Mouse (Mus musculus) urinary bladder, postnatal 36 days (tissue): ENCODE results near the gene Triobp.
"Not testable (repeated sequence)": the region's sequence is repeated elsewhere in the genome, so short reads cannot be mapped to it uniquely, and the experiment has no call there.

Source experiments
- DNase-seq, 2 experiments: peaks; one replicate each; pipeline ENCODE4 v3.0.0; 2022; ENCODE audit warnings: low spot score in 2 of 2, mixed read lengths in 1 of 2

Gene Triobp

DNA sequence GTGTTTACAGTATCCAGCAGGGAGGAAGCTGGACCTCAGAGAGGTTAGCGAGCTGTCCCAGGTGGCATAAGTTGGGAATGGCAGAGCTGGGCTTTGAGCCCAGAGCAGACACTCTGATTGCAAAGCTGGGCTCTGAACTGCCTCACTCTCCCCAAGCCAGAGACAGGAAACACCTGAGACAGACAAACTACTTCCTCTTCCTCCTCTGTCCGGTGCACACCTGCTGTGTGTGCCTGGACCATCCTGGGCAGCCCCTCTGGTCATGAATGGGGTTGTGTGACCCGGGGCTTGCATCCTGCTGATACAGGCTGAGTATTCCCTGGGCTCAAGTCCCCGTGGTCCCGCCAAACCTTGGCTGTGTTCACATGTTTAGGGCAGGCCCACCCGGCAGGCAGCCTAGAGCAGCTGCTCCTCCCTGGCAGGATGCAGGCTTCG lies 52.9 kb downstream of the Triobp start:
- DNase-seq, result no peak

GRCm38 (mm10) chr15:79001559-79001958 lies 54.0 kb downstream of the Triobp start:
- DNase-seq, result no peak

DNA sequence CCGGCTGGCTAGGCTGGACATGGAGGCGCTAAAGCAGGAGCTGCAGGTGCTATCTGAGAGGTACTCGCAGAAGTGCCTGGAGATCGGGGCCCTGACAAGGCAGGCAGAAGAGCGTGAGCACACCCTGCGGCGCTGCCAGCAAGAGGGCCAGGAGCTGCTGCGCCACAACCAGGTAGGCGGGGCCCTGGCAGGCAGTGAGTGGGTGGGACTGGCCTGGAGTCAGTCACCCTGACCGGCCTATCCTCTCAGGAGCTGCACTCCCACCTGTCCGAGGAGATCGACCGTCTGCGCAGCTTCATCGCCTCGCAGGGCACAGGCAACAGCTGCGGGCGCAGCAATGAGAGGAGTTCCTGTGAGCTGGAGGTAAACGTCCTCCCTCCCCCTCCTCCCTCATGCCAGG lies 54.5 kb downstream of the Triobp start:
- no peak for DNase-seq

DNA sequence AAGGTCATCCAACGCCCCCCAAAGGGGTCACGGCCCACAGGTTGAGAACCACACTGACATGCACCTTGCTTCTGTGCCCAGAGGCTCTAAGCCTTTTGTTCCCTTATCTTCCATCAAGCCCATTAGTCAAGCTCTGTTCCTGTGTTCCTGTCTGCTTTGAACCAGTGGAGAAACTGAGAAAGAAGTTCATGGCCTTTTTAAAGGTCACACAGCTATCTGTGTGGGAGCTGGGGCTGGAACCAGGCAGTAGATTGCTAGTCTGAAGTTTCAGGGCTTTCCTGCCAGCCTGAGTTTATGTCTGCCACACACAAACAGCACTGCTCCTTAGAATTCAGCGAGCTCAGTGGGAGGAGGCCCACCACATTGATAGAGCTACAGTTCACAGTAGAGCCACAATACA lies 55.6 kb downstream of the Triobp start:
- no peak for DNase-seq

DNA sequence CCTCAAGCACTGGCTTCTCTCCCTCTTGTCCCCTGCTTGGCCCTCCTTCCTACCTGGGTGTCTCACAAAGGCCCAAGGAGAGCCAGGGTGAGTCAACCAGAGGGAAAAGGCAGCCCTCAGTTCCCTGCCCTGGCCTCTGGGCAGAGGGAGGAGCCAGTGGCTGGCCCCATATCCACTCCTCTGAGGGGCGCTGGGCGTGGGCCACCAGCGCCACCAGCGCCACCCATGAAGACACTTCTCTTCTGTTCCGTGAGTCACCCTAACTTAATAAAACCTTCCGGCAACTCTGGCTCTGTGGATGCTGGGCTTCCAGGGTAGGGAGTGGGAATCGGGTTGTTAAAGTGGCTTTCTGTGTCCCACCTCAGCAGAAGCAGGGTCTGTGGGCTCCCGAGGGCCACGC lies 58.1 kb downstream of the Triobp start:
- no peak for DNase-seq

DNA sequence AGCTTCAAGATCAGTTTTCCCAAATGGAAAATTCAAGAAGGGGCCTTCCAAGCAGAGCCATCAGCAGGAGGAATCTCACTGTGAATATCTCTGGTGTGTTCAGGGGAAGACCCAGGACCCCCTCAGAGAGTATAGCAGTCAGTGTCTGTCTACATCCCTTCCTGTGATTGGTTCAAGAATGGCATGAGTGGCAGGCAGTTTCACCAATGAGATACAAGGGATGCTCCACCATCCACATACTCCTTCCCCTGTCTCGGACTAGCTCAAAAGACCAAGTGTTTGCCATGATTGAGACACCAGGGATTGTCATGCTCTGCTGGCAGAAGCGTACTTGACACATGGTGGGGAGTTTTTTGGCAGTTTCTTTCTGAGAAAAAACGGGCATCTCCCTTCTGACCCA lies 59.1 kb downstream of the Triobp start:
- DNase-seq, result no peak

- DNase-seq, result no peak
Observed at GRCm38 (mm10) chr15:79007059-79007458, 59.5 kb downstream of the Triobp start.

DNA sequence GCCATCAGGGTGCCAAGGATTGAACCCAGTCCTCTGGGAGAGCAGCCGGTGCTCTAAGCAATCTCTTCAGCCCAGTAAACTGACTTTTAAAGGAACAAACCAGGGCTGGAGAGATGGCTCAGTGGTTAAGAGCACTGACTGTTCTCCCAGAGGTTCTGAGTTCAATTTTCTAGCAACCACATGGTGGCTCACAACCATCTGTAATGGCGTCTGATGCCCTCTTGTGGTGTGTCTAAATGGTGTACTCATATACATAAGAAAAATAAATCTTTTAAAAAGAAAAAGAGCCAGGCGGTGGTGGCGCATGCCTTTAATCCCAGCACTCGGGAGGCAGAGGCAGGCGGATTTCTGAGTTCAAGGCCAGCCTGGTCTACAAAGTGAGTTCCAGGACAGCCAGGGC lies 60.3 kb downstream of the Triobp start:
- not testable (repeated sequence) for DNase-seq

- no peak for DNase-seq
Observed at GRCm38 (mm10) chr15:79009734-79010133, 62.2 kb downstream of the Triobp start.

GRCm38 (mm10) chr15:79011550-79011949 lies 64.0 kb downstream of the Triobp start:
- no peak for DNase-seq

- no peak for DNase-seq
Observed at GRCm38 (mm10) chr15:79013382-79013781, 65.9 kb downstream of the Triobp start.

- no peak for DNase-seq
Observed at GRCm38 (mm10) chr15:79018191-79018590, 70.7 kb downstream of the Triobp start.

GRCm38 (mm10) chr15:79018886-79019285 lies 71.4 kb downstream of the Triobp start:
- no peak for DNase-seq

- DNase-seq, result no peak
Observed at GRCm38 (mm10) chr15:79022671-79023230, 75.2 kb downstream of the Triobp start.

DNA sequence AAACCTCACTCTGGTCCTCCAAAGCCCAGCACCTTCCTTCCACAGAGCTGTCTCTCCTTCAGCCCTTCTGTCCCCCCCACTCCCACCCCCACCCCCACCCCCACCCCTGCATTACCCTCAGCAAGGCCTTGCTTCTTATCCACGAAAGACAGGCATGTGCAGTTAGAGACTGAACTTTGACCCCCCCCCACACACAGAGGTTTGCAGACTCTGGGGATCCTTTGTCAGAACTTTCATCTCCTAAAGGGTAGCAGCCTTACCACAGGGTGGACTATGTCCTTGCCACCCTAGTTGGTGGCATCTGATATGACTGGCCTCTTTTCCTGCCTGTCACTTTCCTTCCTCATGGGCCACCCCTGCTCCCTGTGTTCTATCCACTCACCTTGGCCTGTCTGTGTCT lies 75.8 kb downstream of the Triobp start:
- DNase-seq, result no peak

DNA sequence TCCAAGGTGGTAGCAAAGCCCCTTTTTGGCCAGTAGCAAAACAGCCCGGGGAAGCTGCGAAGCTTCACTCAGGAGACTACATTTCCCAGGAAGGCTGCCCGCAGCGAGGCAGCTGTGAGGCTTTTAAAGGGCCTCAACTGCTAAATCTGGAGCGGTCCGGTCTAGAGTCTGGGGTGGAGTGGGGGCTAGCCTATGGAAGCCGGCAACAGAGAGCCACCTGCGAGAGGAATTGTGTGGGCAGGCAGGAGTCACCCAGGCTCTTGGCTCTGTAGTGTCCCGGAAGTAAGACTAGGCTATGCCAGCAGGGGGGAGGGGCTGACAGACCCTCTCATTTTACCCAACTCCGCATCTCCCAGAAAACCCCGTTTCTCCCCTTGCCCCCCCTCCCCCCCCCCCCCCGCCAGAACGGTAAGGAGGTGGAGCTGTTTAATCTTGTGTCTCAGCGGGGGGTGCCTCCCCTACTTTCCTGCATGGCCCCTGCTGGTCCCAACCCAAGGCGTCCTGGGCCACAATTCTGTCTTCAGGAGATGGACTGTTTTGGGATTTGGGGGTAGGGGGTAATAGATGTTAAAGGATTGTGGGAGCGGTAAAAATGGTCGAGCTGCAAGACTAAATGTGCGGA lies 78.3 kb downstream of the Triobp start:
- DNase-seq, result no peak

DNA sequence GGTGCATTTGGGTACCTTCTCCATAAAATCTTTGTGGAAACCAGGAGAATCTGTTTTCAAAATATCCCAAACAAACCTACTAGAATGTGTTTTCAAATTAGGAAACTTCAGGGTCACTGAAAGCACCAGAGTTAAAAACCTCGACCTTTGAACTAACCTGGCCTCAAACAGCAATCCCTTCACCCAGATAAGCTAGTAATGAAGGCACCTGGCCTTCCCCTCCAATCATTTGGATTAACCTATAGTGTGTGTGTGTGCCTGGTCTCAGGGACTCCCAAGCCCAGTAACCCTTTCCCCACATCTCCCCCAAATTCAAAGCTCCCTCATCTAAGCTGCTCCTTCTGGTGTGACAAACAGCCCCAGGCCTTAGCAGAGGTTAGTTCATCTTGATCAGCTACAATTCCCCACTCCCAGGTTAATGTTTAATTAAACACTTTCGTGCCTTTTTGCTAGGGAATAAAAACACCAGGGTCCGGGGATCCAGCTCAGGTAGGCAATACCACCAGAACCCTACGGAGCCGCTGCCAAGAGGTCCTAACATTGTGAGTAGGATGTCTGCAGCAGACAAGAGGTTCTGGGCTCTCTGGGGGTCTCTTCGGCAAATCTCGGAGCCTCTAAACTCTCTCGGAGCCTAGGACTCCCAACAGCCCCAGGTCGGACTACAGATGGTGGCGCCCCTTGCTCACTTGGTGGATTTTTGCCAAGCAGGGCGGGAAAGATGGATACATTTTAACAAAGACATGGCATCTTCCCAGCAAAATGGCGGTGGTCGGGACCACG lies 79.2 kb downstream of the Triobp start:
- no peak for DNase-seq

- DNase-seq, result no peak
Observed at GRCm38 (mm10) chr15:79027291-79028205, 80.0 kb downstream of the Triobp start.

DNA sequence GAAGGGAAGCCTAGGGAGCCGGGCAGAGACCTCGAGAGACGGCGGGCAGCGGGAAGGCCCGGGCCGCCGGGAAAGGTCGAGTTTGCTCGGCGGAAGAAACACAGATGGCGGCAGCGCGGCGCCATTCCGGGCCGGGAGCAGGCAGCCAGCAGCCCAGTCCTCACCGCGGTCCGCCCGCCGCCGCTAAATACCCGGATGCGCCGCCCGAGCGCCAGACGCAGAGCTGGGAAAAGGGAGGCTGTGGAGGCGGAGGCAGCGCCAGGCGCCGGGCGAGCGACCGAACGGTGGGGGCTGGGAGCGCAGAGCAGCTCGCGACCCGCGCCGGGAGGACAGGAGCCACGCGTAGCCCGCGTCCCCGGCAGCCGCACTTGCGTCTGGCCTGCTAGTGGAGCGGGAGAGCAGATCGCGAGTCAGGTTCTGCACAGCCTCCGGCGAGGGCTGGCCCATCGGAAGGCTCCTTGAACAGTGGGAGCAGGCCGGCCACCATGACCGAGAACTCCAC lies 80.8 kb downstream of the Triobp start, which contains the start of gene H1f0:
Gene H1f0 (plus strand): TSS at position 214 of the 502 bp plus-strand sequence.
- peak; percentile 90 to 95 for DNase-seq

- no peak for DNase-seq
Observed at GRCm38 (mm10) chr15:79028823-79029484, 81.4 kb downstream of the Triobp start.
